ENCODE assay signal across 8 mouse cellular contexts in genomic region chr13:22042568-22043502, GRCm38 (mm10). TPM values are rescaled to one million over a fixed set of nuclear protein-coding genes. Genes with fewer than 3 reads are reported as not detected.
DNase-seq lines count a peak whose midpoint lies in the region; ATAC-seq lines count a peak whose summit lies in the region.
"Not testable (repeated sequence)": the region's sequence is repeated elsewhere in the genome, so short reads cannot be mapped to it uniquely, and the experiment has no call there.

Gene Hist1h2ag, minus strand, starts transcription at chr13:22042944.
Gene Hist1h2bj, plus strand, starts transcription at chr13:22043214.

- peak within 1 kb of the TSS; percentile 35 for H3K4me3 ChIP-seq in hindbrain, embryonic 14.5 days (replicated peaks; ENCODE audit: low read length)

- WGBS in hindbrain, embryonic 14.5 days = under 1% methylated on average over 38 of the region's 80 CpGs

- peak within 1 kb of the TSS; percentile 81 for H3K27ac ChIP-seq in hindbrain, embryonic 14.5 days

- peak; percentile 98 for DNase-seq in ZHBTc4 (ENCODE audit: low read depth, low spot score)
- peak; percentile 58 to 83 for DNase-seq in cerebellum, postnatal 4 days (ENCODE audit: low spot score in 2 of 2)
- peak; percentile 88 to 97 for DNase-seq in frontal cortex, postnatal 36 days (ENCODE audit: low spot score in 2 of 2)
- peak; percentile 100 for DNase-seq in hindbrain, embryonic 14.5 days (ENCODE audit: low spot score)
- DNase-seq in layer of hippocampus, postnatal 36 days = peak; percentile 82 to 87
- peak; percentile 97 for DNase-seq in lung, postnatal 25 days (ENCODE audit: low spot score)
- peak; percentile 99 for DNase-seq in retina, adult 2 months (ENCODE audit: low read depth, low spot score)
- peak; percentile 88 for DNase-seq in thymus, postnatal 25 days

- peaks cover 21% of the 10 kb centered on the region for H3K4me1 ChIP-seq in hindbrain, embryonic 14.5 days (replicated peaks; ENCODE audit: control insufficient read depth, insufficient read depth, low read length)

- not testable (repeated sequence) for H3K9me3 ChIP-seq in hindbrain, embryonic 14.5 days (ENCODE audit: control insufficient read depth, low read length)

- not testable (repeated sequence) for H3K27me3 ChIP-seq in hindbrain, embryonic 14.5 days (ENCODE audit: control insufficient read depth, insufficient read depth, low read length)

- H3K36me3 ChIP-seq in hindbrain, embryonic 14.5 days (replicated peaks; ENCODE audit: control insufficient read depth, insufficient read depth) = not testable (repeated sequence)

- ATAC-seq in hindbrain, embryonic 14.5 days (ENCODE audit: low FRiP score) = peak; percentile 93

- H3K4me2 ChIP-seq in hindbrain, embryonic 14.5 days (replicated peaks) = peak within 1 kb of the TSS; percentile 61

- H3K9ac ChIP-seq in hindbrain, embryonic 14.5 days = peak within 1 kb of the TSS; percentile 49

RNA-seq across cellular contexts. Expression of gene Hist1h2ag, which starts in this region (rescaled TPM):
- 4.4 and 5.3 TPM in 2 replicates for polyA plus RNA-seq in hindbrain, embryonic 14.5 days (2014; fragmentation: Nextera tagmentation; extraction: Ambion mirVana)
- 10 to 100 TPM; 13.7 to 21.6 TPM for total RNA-seq in layer of hippocampus, postnatal 36 days (2021)

RNA-seq across cellular contexts. Expression of gene Hist1h2bj, which starts in this region (rescaled TPM):
- polyA plus RNA-seq in hindbrain, embryonic 14.5 days (2014; fragmentation: Nextera tagmentation; extraction: Ambion mirVana) = 1.8 and 2.5 TPM in 2 replicates
- total RNA-seq in layer of hippocampus, postnatal 36 days (2021) = 10 to 100 TPM; 12.5 to 16.9 TPM

Comparison
In these comparisons a context has a peak if more than half of its experiments do, and no peak if none do; other contexts are left out.
1. Peak in every context shown above with its lines: DNase-seq, ATAC-seq, H3K4me3 ChIP-seq and H3K27ac ChIP-seq.